Mouse (Mus musculus) ES-Bruce4 (cell line): ENCODE measurements around the gene Ak7.

ENCODE experiments used
- CTCF ChIP-seq: IDR thresholded peaks from one replicate; pipeline ENCODE4 v1.8.1; 2011; ENCODE audit warnings: low read depth, low read length
- EP300 ChIP-seq: IDR thresholded peaks from 2 replicates; pipeline ENCODE4 v1.6.1; 2011; ENCODE audit warnings: low read depth, low read length; ENCODE audit not compliant: insufficient read depth
- POLR2A ChIP-seq: IDR thresholded peaks from one replicate; pipeline ENCODE4 v1.8.1; 2011; ENCODE audit warnings: low read length; ENCODE audit not compliant: insufficient read depth

DNA sequence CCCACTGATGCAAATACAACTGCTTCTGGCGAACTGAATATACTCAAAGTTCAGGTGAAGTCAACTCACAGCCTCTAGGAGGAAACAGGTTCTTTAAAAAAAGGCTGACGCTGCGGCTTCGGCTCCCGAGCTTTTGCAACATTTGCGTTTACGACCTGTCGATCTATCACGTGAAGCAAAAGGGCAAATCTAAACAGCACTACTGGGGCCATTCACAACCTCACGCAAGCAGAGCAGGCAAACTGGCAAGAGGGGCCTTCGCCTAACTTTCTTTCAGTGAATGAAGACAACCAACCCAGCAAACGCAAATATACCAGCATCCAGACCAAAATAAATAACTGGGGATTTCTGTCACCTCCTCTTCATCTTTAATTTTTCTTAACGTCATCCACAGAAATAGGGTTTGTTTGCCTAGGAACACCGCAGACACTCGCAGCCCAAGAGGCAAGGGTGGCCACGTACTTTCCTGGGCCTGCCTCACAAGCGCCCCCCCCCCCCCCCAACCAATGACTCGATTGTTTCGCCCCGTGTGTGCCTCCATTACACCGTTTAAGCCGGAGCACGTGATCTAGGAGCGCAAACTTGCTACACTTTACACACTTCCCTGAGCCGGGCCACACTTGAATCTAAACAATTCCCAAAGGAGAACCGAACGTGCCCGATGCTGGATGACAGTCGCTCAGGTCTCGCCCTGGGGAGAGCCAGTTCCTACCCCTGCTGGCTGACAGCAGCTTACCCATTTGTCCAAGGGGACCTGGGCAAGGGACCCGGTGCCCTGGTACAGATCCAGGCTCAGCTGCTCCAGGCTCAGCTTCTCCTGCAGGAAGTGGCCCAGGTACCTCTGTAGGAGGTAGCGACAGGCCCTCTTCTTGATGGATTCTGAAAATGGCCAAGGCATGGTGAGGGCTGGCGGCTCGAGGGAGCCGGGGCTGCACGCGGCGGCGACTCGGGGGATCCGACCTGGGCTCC lies 21.6 kb upstream of the Ak7 start, which contains the start of gene Gskip:
- TF ChIP-seq EP300: no peak
- TF ChIP-seq POLR2A: no peak
- TF ChIP-seq CTCF: no peak
